Mouse (Mus musculus) adrenal gland, adult 10 weeks (tissue): Measurements from ENCODE around the gene Aknad1. TPM values are rescaled to one million over a fixed set of nuclear protein-coding genes. Genes with fewer than 3 reads are reported as not detected.

ENCODE experiments used
- polyA plus RNA-seq: library from polyadenylated mRNA; stranded (reverse); fragments of 350-450 nt; fragmentation: Illumina TruSeq; extraction: RNeasy Lipid Tissue Mini Kit (QIAGEN cat#74804); gene quantifications from one replicate; pipeline ENCODE4 v1.2.3, GENCODE M21; 2014; ENCODE audit warnings: low read depth, low replicate concordance

Aknad1 gene
- not detected for polyA plus RNA-seq

DNA sequence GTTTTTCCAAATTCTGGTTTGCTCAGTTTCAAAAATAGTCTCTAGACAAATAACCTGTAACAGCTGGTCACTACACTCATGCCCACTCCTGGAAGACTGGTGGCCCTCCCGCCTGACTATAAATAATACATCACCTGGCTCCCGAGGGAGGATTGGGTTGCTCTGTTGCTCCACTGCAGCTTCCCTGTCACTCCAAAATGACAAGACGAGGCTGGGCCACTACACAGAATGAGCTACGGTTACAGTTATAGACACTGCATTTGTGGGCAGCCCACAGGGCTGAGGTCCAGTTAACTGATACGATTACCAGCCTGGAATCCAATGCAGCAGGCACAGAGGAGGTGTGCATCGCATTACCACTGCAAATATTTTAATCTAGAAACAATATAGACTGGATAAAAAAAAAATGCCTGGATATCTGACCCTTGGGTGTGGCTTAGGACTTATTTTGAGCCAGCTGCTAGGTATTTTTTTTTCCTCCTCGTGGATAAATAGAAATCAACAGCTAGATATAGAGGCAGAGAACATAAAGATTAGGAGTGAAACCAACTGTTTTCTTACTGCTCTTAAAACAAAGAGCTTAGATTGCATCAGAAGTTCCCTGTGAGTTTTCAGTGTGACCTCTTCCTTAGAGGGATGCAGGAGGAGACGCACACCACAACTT lies at the start of gene Aknad1:
TSS of gene Aknad1 (plus strand) at position 614 of the 664 bp plus-strand sequence.

DNA sequence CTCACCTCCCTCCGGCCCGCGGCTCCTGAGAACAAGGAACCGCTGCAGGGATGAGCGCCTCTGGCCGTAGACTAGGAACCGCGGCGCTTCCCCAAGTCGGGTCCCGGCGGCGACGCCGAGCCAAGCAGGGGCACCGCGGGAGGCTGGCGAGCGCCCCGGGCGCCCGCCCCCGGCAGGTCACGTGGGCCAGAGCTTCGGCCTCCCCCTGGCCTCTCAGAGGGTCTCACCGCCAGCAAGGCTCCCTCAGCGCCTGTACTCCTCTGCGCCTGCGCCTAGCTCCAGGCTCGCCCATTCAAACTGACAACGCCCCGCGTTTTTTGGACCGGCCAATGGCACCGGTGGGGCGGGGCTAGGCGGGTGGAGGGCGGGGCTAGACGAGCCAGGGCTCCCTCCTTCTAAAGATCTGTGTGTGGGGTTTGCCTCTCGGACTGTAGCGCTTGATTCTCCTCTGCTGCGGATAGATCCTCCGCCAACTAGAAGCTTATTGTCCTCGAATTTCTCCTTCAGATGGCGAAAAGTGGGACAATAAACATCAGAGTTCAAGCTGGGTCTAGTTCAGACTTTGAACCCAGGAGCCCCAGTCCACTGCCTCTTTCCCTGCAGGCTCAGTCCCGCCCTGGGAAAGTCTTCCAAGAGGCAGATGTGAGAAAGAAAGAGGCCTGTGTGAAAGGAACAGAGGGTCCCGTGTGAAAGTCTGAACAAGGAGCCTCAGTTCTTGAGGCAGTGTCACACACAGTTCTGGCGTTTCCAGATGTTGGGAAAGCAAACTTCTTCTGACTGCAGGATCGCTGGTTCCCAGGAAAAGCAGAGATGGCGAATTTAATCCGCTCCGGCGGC lies 17.2 kb upstream of the Aknad1 start, which contains the start of gene Gpsm2:
TSS of gene Gpsm2 (minus strand) at position 274 of the 837 bp plus-strand sequence.

Other genes starting within 250 kb of the Aknad1 start
- gene 1700013F07Rik, start 205.5 kb upstream of the Aknad1 start, polyA plus RNA-seq = not detected
- 1.0 TPM for gene 5330417C22Rik, start 203.1 kb upstream of the Aknad1 start, polyA plus RNA-seq
- gene Tmem167b, start 177.2 kb upstream of the Aknad1 start, polyA plus RNA-seq = 122 TPM
- gene Taf13, start 168.0 kb upstream of the Aknad1 start, polyA plus RNA-seq = 107 TPM
- gene Wdr47, start 148.4 kb upstream of the Aknad1 start, polyA plus RNA-seq = 37.4 TPM
- 43.8 TPM for gene Clcc1, start 85.7 kb upstream of the Aknad1 start, polyA plus RNA-seq
- 4.9 TPM for gene Gpsm2, start 17.3 kb upstream of the Aknad1 start, polyA plus RNA-seq
- 191 TPM for gene Stxbp3, start 100.9 kb downstream of the Aknad1 start, polyA plus RNA-seq
- gene Fndc7, start 150.3 kb downstream of the Aknad1 start, polyA plus RNA-seq = 0.87 TPM
- 171 TPM for gene Prpf38b, start 172.1 kb downstream of the Aknad1 start, polyA plus RNA-seq
- not detected for gene Henmt1, start 200.2 kb downstream of the Aknad1 start, polyA plus RNA-seq
- gene Gm9857, start 200.8 kb downstream of the Aknad1 start, polyA plus RNA-seq = not detected